Mouse (Mus musculus) lung, postnatal 0 days (tissue): Measurements from ENCODE around the gene Kif11.

ENCODE experiments used
- CTCF ChIP-seq: IDR thresholded peaks from 2 replicates; pipeline ENCODE4 v1.5.1; 2016; ENCODE audit warnings: antibody characterized with exemption, mild to moderate bottlenecking
- EP300 ChIP-seq: IDR thresholded peaks from 2 replicates; pipeline ENCODE4 v1.6.1; 2016; ENCODE audit warnings: antibody characterized with exemption, mild to moderate bottlenecking, control low read depth

DNA sequence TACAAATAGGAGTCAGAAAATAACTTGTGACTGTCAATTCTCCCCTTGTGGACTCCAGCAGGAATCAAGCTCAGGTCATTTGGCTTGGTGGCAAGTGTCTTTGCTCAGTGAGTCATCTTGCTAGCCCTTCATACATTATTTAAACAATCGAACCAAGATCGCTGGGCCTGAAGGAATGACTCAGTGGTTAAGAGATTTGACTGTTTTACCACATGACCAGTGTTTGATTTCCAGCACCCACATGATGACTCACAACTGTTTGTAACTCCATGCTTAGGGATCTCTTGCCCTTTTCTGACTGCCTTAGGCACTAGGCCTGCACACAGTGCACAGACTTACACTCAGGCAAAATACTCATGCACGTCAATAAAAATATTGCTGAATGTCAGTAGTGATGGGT lies 15.7 kb downstream of the Kif11 start:
- TF ChIP-seq CTCF, result no peak
- TF ChIP-seq EP300, result no peak
